Mouse (Mus musculus) G1E (cell line): ENCODE measurements at regions not wholly inside any gene's neighbourhood (a gene's known extent, or its start where the extent isn't known, plus 50 kb on each side); places are given as distances from the start of the nearest gene placed in this dataset.

Source experiments
- CTCF ChIP-seq: IDR thresholded peaks from 2 replicates; pipeline ENCODE4 v1.5.1; 2012; ENCODE audit warnings: low read depth, low read length, inconsistent platforms, mixed read lengths
- TAL1 ChIP-seq: conservative IDR thresholded peaks from 2 replicates; pipeline ENCODE4 v1.6.1; 2012; ENCODE audit warnings: low read depth, low read length, inconsistent platforms, mixed read lengths

DNA sequence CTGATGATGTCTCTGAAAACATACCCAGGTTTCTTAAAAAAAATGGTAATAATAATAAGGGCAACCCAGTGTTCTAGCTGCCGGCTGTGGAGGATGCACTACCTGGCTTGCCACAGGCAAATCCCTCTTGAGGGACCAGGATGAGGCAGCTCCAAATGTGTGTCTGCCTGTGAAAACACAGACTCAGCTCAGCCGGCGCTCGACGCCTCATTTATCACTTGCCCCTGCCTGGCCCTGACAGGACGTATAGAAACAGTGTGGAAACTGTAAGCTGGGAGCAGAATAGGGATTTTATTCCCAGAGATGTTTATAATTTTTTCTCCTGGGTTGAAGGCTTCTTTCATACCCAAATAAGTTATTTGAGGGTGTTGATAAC, 167.2 kb upstream of the Sulf2 start:
- TF ChIP-seq CTCF, result no peak
- no peak for TF ChIP-seq TAL1
